Mouse (Mus musculus): ENCODE data around the gene Ddn. TPM values are rescaled to one million over a fixed set of nuclear protein-coding genes. Genes with fewer than 3 reads are reported as not detected.
A peak's percentile ranks its signal among the peaks of the same experiment; 100 is the strongest.

The Ddn gene
- total RNA-seq, 2 experiments from 2014 or later = 1.8 TPM

- DNase-seq (ENCODE audit: low spot score in 2 of 2) = peak; percentile 73 to 84
Measured at GRCm38 (mm10) chr15:98799396-98799795, 9.9 kb downstream of the Ddn start.

- no peak for DNase-seq (ENCODE audit: low spot score in 2 of 2)
Measured at GRCm38 (mm10) chr15:98798903-98799302, 10.4 kb downstream of the Ddn start.

GRCm38 (mm10) chr15:98797835-98798492 is 11.3 kb downstream of the Ddn start:
- no peak for DNase-seq (ENCODE audit: low spot score in 2 of 2)

- no peak for DNase-seq (ENCODE audit: low spot score in 2 of 2)
Measured at GRCm38 (mm10) chr15:98796803-98797595, 12.3 kb downstream of the Ddn start.

GRCm38 (mm10) chr15:98793141-98793698 is 16.1 kb downstream of the Ddn start:
- DNase-seq (ENCODE audit: low spot score in 2 of 2) = no peak

- DNase-seq (ENCODE audit: low spot score in 2 of 2) = no peak
Measured at GRCm38 (mm10) chr15:98792233-98793020, 16.9 kb downstream of the Ddn start.

GRCm38 (mm10) chr15:98791771-98792170 is 17.5 kb downstream of the Ddn start:
- no peak for DNase-seq (ENCODE audit: low spot score in 2 of 2)

- DNase-seq (ENCODE audit: low spot score in 2 of 2) = no peak
Measured at GRCm38 (mm10) chr15:98791221-98791620, 18.1 kb downstream of the Ddn start.

GRCm38 (mm10) chr15:98790761-98791160 is 18.5 kb downstream of the Ddn start:
- no peak for DNase-seq (ENCODE audit: low spot score in 2 of 2)

GRCm38 (mm10) chr15:98789661-98790535 is 19.4 kb downstream of the Ddn start, which contains the start of gene Wnt1:
Gene Wnt1 (plus strand): TSS chr15:98789857.
- DNase-seq (ENCODE audit: low spot score in 2 of 2) = peak in 1 of 2 experiments; percentile 57

- no peak for DNase-seq (ENCODE audit: low spot score in 2 of 2)
Measured at GRCm38 (mm10) chr15:98788972-98789660, 20.2 kb downstream of the Ddn start.

- DNase-seq (ENCODE audit: low spot score in 2 of 2) = no peak
Measured at GRCm38 (mm10) chr15:98787930-98788329, 21.4 kb downstream of the Ddn start.

- peak in 1 of 2 experiments; percentile 16 for DNase-seq (ENCODE audit: low spot score in 2 of 2)
Measured at GRCm38 (mm10) chr15:98785744-98786143, 23.5 kb downstream of the Ddn start.

GRCm38 (mm10) chr15:98781166-98781565 is 28.1 kb downstream of the Ddn start:
- DNase-seq (ENCODE audit: low spot score in 2 of 2) = no peak

GRCm38 (mm10) chr15:98780573-98780972 is 28.7 kb downstream of the Ddn start:
- DNase-seq (ENCODE audit: low spot score in 2 of 2) = peak in 1 of 2 experiments; percentile 57

GRCm38 (mm10) chr15:98780075-98780474 is 29.2 kb downstream of the Ddn start:
- no peak for DNase-seq (ENCODE audit: low spot score in 2 of 2)

GRCm38 (mm10) chr15:98778806-98779205 is 30.5 kb downstream of the Ddn start:
- no peak for DNase-seq (ENCODE audit: low spot score in 2 of 2)

- no peak for DNase-seq (ENCODE audit: low spot score in 2 of 2)
Measured at GRCm38 (mm10) chr15:98778191-98778770, 31.0 kb downstream of the Ddn start.

GRCm38 (mm10) chr15:98777762-98778161 is 31.5 kb downstream of the Ddn start, which contains the start of gene Wnt10b:
Gene Wnt10b (minus strand): TSS chr15:98778150.
- DNase-seq (ENCODE audit: low spot score in 2 of 2) = no peak

All from gastrocnemius, postnatal 4 days (tissue).